Mouse (Mus musculus) kidney, postnatal 0 days (tissue): Measurements from ENCODE around the gene Crhbp. TPM values are rescaled to one million over a fixed set of nuclear protein-coding genes. Genes with fewer than 3 reads are reported as not detected.

ENCODE experiments used
- ATAC-seq: fragments of 200-750 bp; cut with Nextera tagmentation; replicated peaks from 2 replicates; pipeline ENCODE4 v1.8.0; 2017; ENCODE audit warnings: low read depth, moderate number of reproducible peaks, moderate TSS enrichment, moderate library complexity; ENCODE audit not compliant: low FRiP score
- DNase-seq: peaks from one replicate; pipeline ENCODE4 v3.0.0-alpha.2; 2016; ENCODE audit warnings: low spot score
- H3K27ac ChIP-seq: fragments of 300-500 bp; sonication (generic); 2 replicates; pipeline ENCODE4 v1.5.1; 2014; ENCODE audit warnings: mild to moderate bottlenecking
- H3K27me3 ChIP-seq: fragments of 300-500 bp; sonication (generic); 2 replicates; pipeline ENCODE4 v1.6.1; 2014; ENCODE audit warnings: low read length, mixed read lengths; ENCODE audit not compliant: insufficient read depth
- H3K36me3 ChIP-seq: fragments of 300-500 bp; sonication (generic); 2 replicates; pipeline ENCODE4 v1.6.1; 2014; ENCODE audit warnings: low read length, mixed read lengths; ENCODE audit not compliant: insufficient read depth
- H3K4me1 ChIP-seq: fragments of 300-500 bp; sonication (generic); replicated peaks from 2 replicates; pipeline ENCODE4 v1.6.1; 2014; ENCODE audit warnings: antibody characterized with exemption, low read length, mixed read lengths; ENCODE audit not compliant: insufficient read depth
- H3K4me2 ChIP-seq: fragments of 300-500 bp; sonication (generic); 2 replicates; pipeline ENCODE4 v1.6.1; 2014; ENCODE audit warnings: mild to moderate bottlenecking, low read length, moderate library complexity, mixed read lengths
- H3K4me3 ChIP-seq: fragments of 300-500 bp; sonication (generic); replicated peaks from 2 replicates; pipeline ENCODE4 v1.5.1; 2014; ENCODE audit warnings: low read depth, low read length
- H3K9ac ChIP-seq: fragments of 300-500 bp; sonication (generic); 2 replicates; pipeline ENCODE4 v1.6.1; 2014; ENCODE audit warnings: low read depth, low read length
- H3K9me3 ChIP-seq: fragments of 300-500 bp; sonication (generic); replicated peaks from 2 replicates; pipeline ENCODE4 v1.6.1; 2016; ENCODE audit warnings: low read length, inconsistent platforms, mixed read lengths
- CTCF ChIP-seq: IDR thresholded peaks from 2 replicates; pipeline ENCODE4 v1.5.1; 2016; ENCODE audit warnings: antibody characterized with exemption, low read depth, mild to moderate bottlenecking, moderate library complexity
- WGBS: fragments of 180-500 bp; shearing (Covaris S2); extraction: QIAGEN DNeasy Blood & Tissue Kit; methylation state at CpG from one replicate; pipeline ENCODE4 v1.1.7; 2014; 5-methylcytosine and 5-hydroxymethylcytosine counted together
- polyA plus RNA-seq: library from polyadenylated mRNA; unstranded; fragments of >200 nt; fragmentation: Nextera tagmentation; extraction: Ambion mirVana; gene quantifications from 2 replicates; pipeline ENCODE4 v1.2.1, GENCODE M21; 2015

Crhbp gene
- polyA plus RNA-seq, 1 experiment from 2014 or later: 0.17 TPM

GRCm38 (mm10) chr13:95426421-95426820, 18.3 kb downstream of the Crhbp start:
- no peak for ATAC-seq

DNA sequence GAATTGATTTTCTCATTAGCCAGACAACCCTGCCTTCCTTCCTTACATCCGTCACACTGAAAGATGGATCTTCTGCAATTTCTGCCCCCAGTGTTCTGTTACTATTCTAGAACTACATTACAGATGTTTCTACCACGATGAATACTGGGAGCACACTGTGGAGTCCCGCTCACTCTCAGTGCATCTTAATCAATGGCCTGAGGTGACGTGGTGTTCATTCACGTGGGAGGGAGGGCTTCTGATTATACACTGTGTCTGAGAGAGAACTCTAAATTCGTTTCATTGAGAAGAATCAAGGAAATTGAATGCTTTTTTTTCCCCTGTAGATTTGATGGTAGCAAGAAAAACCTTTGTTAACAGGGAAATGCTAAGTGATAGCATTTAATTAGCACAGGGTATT, 19.2 kb downstream of the Crhbp start:
- no peak overlapping the region for H3K4me3 ChIP-seq
- H3K27ac ChIP-seq: no peak overlapping the region
- H3K4me2 ChIP-seq: no peak overlapping the region
- WGBS: 51% methylated on average over 6 of the region's 6 CpGs
- no peaks in the 10 kb centered on the region for H3K4me1 ChIP-seq
- no peaks in the 10 kb centered on the region for H3K27me3 ChIP-seq
- H3K36me3 ChIP-seq: no peaks in the 10 kb centered on the region
- DNase-seq (no peak), ATAC-seq (no peak)
- H3K9ac ChIP-seq: no peak overlapping the region
- no peaks in the 10 kb centered on the region for H3K9me3 ChIP-seq
- no peak for TF ChIP-seq CTCF

More at GRCm38 (mm10) chr13:95426421-95426820, 18.3 kb downstream of the Crhbp start:
- no peak overlapping the region for H3K9ac ChIP-seq
- no peaks in the 10 kb centered on the region for H3K4me1 ChIP-seq
- no peaks in the 10 kb centered on the region for H3K36me3 ChIP-seq
- H3K4me3 ChIP-seq: no peak overlapping the region
- H3K4me2 ChIP-seq: no peak overlapping the region
- no peak for TF ChIP-seq CTCF
- no peaks in the 10 kb centered on the region for H3K27me3 ChIP-seq
- 78% methylated on average over 6 of the region's 6 CpGs for WGBS
- no peak for DNase-seq
- no peak overlapping the region for H3K27ac ChIP-seq
- H3K9me3 ChIP-seq: no peaks in the 10 kb centered on the region

GRCm38 (mm10) chr13:95424932-95425331, 19.8 kb downstream of the Crhbp start:
- no peaks in the 10 kb centered on the region for H3K4me1 ChIP-seq
- no peaks in the 10 kb centered on the region for H3K9me3 ChIP-seq
- H3K4me3 ChIP-seq: no peak overlapping the region
- WGBS: 65% methylated on average over 7 of the region's 7 CpGs
- no peak for TF ChIP-seq CTCF
- H3K27me3 ChIP-seq: no peaks in the 10 kb centered on the region
- H3K36me3 ChIP-seq: no peaks in the 10 kb centered on the region
- no peak overlapping the region for H3K4me2 ChIP-seq
- ATAC-seq: no peak
- peak; percentile 28 for DNase-seq
- no peak overlapping the region for H3K27ac ChIP-seq
- no peak overlapping the region for H3K9ac ChIP-seq

DNA sequence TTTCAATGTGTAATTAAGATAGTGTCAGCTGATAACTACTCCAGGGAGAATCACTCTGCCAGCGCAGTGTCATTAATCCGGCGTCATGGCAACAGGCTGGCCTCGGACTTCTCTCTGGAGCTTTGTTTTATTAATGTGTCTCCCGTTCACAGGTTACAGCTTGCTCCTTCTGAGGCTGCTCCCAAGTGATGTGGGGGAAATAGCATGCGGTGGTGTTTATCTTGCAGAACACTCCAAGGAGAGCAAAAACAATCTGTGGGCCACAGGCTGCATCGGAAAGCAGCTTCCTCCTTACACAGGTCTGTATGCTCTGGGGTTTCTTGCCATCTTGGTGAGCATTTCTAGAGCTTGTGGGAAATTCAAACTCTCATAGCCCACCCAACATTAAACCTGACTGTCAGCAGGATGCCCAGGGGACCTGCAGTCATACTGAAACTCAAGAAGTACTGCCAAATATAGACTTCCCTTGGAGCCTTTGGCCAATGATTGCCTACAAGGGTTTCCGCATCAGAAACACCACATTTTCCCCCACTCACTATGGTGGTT, 25.4 kb downstream of the Crhbp start:
- ATAC-seq: no peak
- H3K4me2 ChIP-seq: no peak overlapping the region
- H3K9ac ChIP-seq: no peak overlapping the region
- WGBS: 14% methylated on average over 8 of the region's 8 CpGs
- DNase-seq: peak; percentile 17
- H3K27ac ChIP-seq: no peak overlapping the region
- no peaks in the 10 kb centered on the region for H3K4me1 ChIP-seq
- H3K27me3 ChIP-seq: no peaks in the 10 kb centered on the region
- H3K9me3 ChIP-seq: no peaks in the 10 kb centered on the region
- no peak overlapping the region for H3K4me3 ChIP-seq
- no peak for TF ChIP-seq CTCF
- no peaks in the 10 kb centered on the region for H3K36me3 ChIP-seq

DNA sequence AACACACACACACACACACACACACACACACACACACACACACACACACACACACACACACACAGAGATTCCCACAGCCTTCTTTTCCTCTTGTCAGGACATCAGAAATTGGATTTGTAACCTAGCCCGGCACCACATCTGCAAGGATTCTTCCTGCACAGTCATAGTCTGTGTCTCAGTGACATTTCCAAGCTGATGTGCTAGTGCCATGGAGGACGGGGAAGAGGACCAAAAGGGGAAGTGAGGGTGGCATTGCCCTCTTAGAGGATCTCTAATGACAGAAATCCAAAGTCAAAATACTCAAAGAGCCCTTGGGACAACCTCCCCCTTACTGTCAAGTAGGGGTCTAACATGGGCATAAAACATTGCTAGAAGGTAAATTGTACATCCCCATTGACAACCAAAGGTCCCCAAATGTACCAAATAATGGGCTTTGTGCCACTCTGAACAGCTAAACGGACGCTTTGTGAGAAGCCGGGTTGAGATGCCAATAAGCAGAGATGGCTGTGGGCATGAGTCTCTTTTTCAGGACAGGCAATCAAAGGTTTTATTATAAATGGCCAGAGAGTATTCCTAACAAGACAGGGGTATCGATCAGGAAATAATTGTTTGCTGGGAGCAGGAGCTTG, 26.0 kb downstream of the Crhbp start:
- no peak overlapping the region for H3K27ac ChIP-seq
- no peak overlapping the region for H3K9ac ChIP-seq
- ATAC-seq (no peak), DNase-seq (no peak)
- no peak for TF ChIP-seq CTCF
- H3K27me3 ChIP-seq: no peaks in the 10 kb centered on the region
- no peaks in the 10 kb centered on the region for H3K36me3 ChIP-seq
- no peaks in the 10 kb centered on the region for H3K4me1 ChIP-seq
- WGBS: 52% methylated on average over 6 of the region's 6 CpGs
- H3K4me2 ChIP-seq: no peak overlapping the region
- no peak overlapping the region for H3K4me3 ChIP-seq
- no peaks in the 10 kb centered on the region for H3K9me3 ChIP-seq

DNA sequence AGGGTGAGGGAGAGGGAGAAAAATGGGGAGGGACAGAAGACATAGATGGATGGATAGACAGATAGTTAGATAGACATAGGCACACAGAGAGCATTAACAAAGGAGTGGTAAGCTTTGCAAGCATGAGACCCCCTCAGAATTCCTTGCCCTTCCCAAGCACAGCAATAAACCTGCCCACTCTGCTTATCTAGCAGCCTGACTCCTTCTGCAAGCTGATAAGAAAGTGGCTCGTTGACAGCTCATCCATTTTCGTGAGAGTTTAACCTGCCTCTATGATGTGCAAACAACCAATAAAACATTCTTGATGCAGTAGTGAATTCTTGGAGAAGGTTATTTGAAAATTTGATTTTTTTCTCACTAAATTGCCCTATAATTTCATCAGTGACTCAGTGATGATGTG, 32.5 kb downstream of the Crhbp start:
- Histone ChIP-seq H3K4me2 (no peak overlapping the region), H3K27me3 (no peaks in the 10 kb centered on the region), H3K9me3 (no peaks in the 10 kb centered on the region), H3K4me3 (no peak overlapping the region), H3K36me3 (no peaks in the 10 kb centered on the region), H3K9ac (no peak overlapping the region), H3K27ac (no peak overlapping the region), H3K4me1 (no peaks in the 10 kb centered on the region)
- no peak for TF ChIP-seq CTCF
- ATAC-seq (no peak), DNase-seq (no peak)
- 29% methylated on average over 2 of the region's 2 CpGs for WGBS

- 91% methylated on average over 7 of the region's 7 CpGs for WGBS
- Histone ChIP-seq H3K9me3 (no peaks in the 10 kb centered on the region), H3K27me3 (no peaks in the 10 kb centered on the region), H3K4me1 (no peaks in the 10 kb centered on the region), H3K27ac (no peak overlapping the region), H3K9ac (no peak overlapping the region), H3K36me3 (no peaks in the 10 kb centered on the region), H3K4me2 (no peak overlapping the region), H3K4me3 (no peak overlapping the region)
- no peak for ATAC-seq
- no peak for TF ChIP-seq CTCF
- DNase-seq: no peak
Measured at GRCm38 (mm10) chr13:95393242-95393641, 51.5 kb downstream of the Crhbp start.
